Mouse (Mus musculus): ENCODE results near the gene Drg1. TPM values are rescaled to one million over a fixed set of nuclear protein-coding genes. Genes with fewer than 3 reads are reported as not detected.
"Not testable (repeated sequence)": the region's sequence is repeated elsewhere in the genome, so short reads cannot be mapped to it uniquely, and the experiment has no call there.

Gene Drg1
- polyA plus RNA-seq, 1 experiment from 2014 or later = 159 TPM

DNA sequence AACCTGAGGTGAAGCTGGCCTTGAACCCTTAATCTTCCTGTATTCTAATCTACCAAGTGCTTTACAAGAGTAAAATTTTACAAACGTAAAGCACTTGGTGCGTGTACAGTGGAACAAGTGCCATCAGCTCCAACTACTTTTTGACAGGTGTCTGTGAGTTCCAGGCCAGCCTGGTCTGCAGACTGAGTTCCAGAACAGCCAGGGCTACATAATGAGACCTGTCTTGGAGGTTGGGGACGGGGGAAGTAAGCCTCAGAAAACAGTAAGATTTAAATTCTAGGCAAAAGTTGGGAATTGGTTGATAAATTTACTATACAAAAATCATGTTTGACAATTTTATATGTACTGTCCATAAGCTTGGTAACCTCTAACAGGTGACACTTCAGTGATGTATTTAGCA is 61.0 kb downstream of the Drg1 start:
- Histone ChIP-seq H3K27ac (ENCODE audit: poor library complexity, severe bottlenecking) (no peak overlapping the region), H3K27me3 (replicated peaks) (no peaks in the 10 kb centered on the region), H3K9ac (no peak overlapping the region), H3K4me2 (no peak overlapping the region), H3K36me3 (peaks cover 43% of the 10 kb centered on the region), H3K4me3 (no peak overlapping the region), H3K9me3 (replicated peaks) (no peaks in the 10 kb centered on the region), H3K4me1 (replicated peaks) (0 out of 2 replicates have a peak, but pooled peaks cover 9% of the 10 kb centered on the region)
- 86% methylated on average over 3 of the region's 3 CpGs for WGBS
- no peak for ATAC-seq (ENCODE audit: insufficient number of reproducible peaks, low FRiP score)

GRCm38 (mm10) chr11:3203771-3204170 is 62.4 kb downstream of the Drg1 start:
- ATAC-seq (ENCODE audit: insufficient number of reproducible peaks, low FRiP score) = no peak
- Histone ChIP-seq H3K27me3 (replicated peaks) (no peaks in the 10 kb centered on the region), H3K4me3 (no peak overlapping the region), H3K27ac (ENCODE audit: poor library complexity, severe bottlenecking) (no peak overlapping the region), H3K9ac (no peak overlapping the region), H3K36me3 (peaks cover 36% of the 10 kb centered on the region), H3K4me1 (replicated peaks) (0 out of 2 replicates have a peak, but pooled peaks cover 9% of the 10 kb centered on the region), H3K4me2 (peak overlapping the region; percentile 22; the same call in 1 of the 2 replicates), H3K9me3 (replicated peaks) (no peaks in the 10 kb centered on the region)
- 64% methylated on average over 2 of the region's 2 CpGs for WGBS

DNA sequence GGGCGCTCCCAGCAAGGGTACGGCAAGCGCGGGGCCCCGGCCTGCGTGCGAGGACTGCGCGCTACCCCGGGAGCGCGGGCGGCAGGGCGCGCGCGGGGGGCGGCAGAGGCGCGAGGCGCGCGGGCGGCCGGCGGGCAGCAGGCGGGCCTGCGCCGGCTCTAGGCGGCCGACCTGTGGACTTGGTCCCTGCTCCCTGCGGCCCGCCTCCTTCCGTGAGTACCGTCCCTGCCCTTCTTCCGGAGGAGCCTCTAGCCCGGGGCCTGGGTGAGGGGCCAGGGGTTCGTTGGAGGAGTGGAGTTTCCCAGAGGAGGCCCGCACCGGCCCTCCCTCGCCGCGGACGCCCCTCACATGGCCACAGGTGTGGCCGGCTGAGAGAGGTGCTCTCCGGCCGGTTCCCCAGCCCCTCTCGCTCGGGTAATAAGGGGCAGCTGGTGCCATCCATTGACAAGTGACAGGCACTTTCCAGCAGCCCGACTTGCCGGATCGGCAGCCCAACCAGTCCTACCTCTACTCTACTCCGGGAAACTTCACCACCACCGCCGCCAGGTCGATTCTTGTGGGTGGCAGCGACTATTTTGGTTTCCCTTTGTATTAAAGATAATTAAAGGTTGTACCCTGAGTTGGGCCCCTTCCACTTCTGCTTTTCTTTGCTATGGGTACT is 63.3 kb downstream of the Drg1 start:
- peaks cover 28% of the 10 kb centered on the region for H3K36me3 ChIP-seq
- peak overlapping the region; percentile 50 for H3K4me3 ChIP-seq
- WGBS = 7% methylated on average over 57 of the region's 57 CpGs
- peak overlapping the region; percentile 50 for H3K4me2 ChIP-seq
- H3K27me3 ChIP-seq (replicated peaks) = no peaks in the 10 kb centered on the region
- peak overlapping the region; percentile 46 for H3K27ac ChIP-seq (ENCODE audit: poor library complexity, severe bottlenecking)
- H3K4me1 ChIP-seq (replicated peaks) = 0 out of 2 replicates have a peak, but pooled peaks cover 9% of the 10 kb centered on the region
- ATAC-seq (ENCODE audit: insufficient number of reproducible peaks, low FRiP score) = peak; percentile 44
- H3K9me3 ChIP-seq (replicated peaks) = no peaks in the 10 kb centered on the region
- H3K9ac ChIP-seq = peak overlapping the region; percentile 63

GRCm38 (mm10) chr11:3202231-3202701 is 63.9 kb downstream of the Drg1 start, which contains the start of gene Eif4enif1:
Gene Eif4enif1, plus strand, starts transcription at chr11:3202392.
- peak; percentile 82 for ATAC-seq (ENCODE audit: insufficient number of reproducible peaks, low FRiP score)
- no peaks in the 10 kb centered on the region for H3K9me3 ChIP-seq (replicated peaks)
- under 1% methylated on average over 40 of the region's 57 CpGs for WGBS

DNA sequence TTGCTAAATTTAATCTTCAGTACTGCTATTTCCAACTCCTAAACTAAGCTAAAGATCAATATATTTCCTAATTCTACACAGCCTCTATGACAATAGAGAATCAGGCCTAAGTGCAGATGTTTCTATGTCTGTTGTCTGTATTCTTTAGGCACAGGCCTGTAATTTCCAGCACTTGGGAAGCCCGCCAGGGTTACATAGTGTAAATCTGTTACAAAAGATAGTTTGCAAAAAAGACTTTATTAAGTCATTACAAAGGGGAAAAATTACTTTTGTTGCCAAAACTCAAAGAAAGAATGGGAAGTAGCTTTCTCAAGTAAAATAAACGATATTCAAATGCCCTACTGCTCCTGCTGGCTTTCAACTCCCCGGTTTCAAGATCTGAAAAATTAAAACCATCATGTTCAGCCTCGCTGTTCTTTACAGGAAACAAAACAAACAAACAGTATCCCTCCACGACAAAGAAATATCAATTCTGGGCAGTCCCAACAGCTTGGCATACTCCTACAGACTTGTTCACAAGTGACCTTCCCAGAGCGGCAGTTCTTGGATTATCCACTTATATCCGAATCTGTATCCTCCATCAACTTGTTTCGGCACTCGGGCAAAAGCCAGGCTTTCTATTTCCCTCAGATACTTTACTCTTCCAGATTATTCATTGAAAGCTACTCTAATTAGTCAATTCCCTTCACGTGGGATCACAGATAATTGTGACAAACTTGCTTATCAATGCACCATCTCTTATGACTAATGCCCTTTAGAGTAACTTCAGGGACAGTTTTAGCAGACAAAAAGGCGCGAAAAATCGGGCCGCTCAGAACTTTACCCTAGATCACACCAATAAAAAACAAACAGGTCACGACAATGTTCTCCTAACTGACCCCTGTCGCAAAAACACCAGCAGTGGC is 64.6 kb downstream of the Drg1 start:
- no peaks in the 10 kb centered on the region for H3K9me3 ChIP-seq (replicated peaks)
- no peak for ATAC-seq (ENCODE audit: insufficient number of reproducible peaks, low FRiP score)
- H3K4me1 ChIP-seq (replicated peaks) = 0 out of 2 replicates have a peak, but pooled peaks cover 9% of the 10 kb centered on the region
- 9% methylated on average over 16 of the region's 16 CpGs for WGBS
- peak overlapping the region; percentile 28; the same call in 1 of the 2 replicates for H3K9ac ChIP-seq
- peak overlapping the region; percentile 34 for H3K4me2 ChIP-seq
- H3K36me3 ChIP-seq = peaks cover 17% of the 10 kb centered on the region
- H3K27ac ChIP-seq (ENCODE audit: poor library complexity, severe bottlenecking) = peak overlapping the region; percentile 46; the same call in 1 of the 2 replicates
- peak overlapping the region; percentile 50 for H3K4me3 ChIP-seq
- H3K27me3 ChIP-seq (replicated peaks) = no peaks in the 10 kb centered on the region

More at GRCm38 (mm10) chr11:3202231-3202701, 63.9 kb downstream of the Drg1 start, which contains the start of gene Eif4enif1:
- H3K4me2 ChIP-seq = peak within 1 kb of the TSS; percentile 50
- H3K27me3 ChIP-seq (replicated peaks) = no peaks in the 10 kb centered on the region
- peak within 1 kb of the TSS; percentile 46 for H3K27ac ChIP-seq (ENCODE audit: poor library complexity, severe bottlenecking)
- peaks cover 24% of the 10 kb centered on the region for H3K36me3 ChIP-seq
- H3K4me1 ChIP-seq (replicated peaks) = 0 out of 2 replicates have a peak, but pooled peaks cover 9% of the 10 kb centered on the region
- H3K4me3 ChIP-seq = peak within 1 kb of the TSS; percentile 50
- H3K9ac ChIP-seq = peak within 1 kb of the TSS; percentile 63

GRCm38 (mm10) chr11:3200636-3201035 is 65.6 kb downstream of the Drg1 start:
- H3K4me3 ChIP-seq; H3K27ac ChIP-seq (ENCODE audit: poor library complexity, severe bottlenecking); H3K4me2 ChIP-seq; H3K27me3 ChIP-seq (replicated peaks); H3K36me3 ChIP-seq; H3K4me1 ChIP-seq (replicated peaks); ATAC-seq (ENCODE audit: insufficient number of reproducible peaks, low FRiP score); H3K9me3 ChIP-seq (replicated peaks); H3K9ac ChIP-seq: not testable (repeated sequence)
- WGBS = 87% methylated on average over 6 of the region's 7 CpGs

GRCm38 (mm10) chr11:3193363-3193762 is 72.9 kb downstream of the Drg1 start, which contains the start of gene Sfi1:
Gene Sfi1, minus strand, starts transcription at chr11:3193463.
- no peaks in the 10 kb centered on the region for H3K36me3 ChIP-seq
- WGBS = 81% methylated on average over 25 of the region's 25 CpGs
- H3K27me3 ChIP-seq (replicated peaks) = no peaks in the 10 kb centered on the region
- no peaks in the 10 kb centered on the region for H3K4me1 ChIP-seq (replicated peaks)
- H3K4me3 ChIP-seq = no peak within 1 kb of the TSS
- H3K9me3 ChIP-seq (replicated peaks) = no peaks in the 10 kb centered on the region
- no peak within 1 kb of the TSS for H3K4me2 ChIP-seq
- H3K9ac ChIP-seq = no peak within 1 kb of the TSS
- no peak for ATAC-seq (ENCODE audit: insufficient number of reproducible peaks, low FRiP score)
- H3K27ac ChIP-seq (ENCODE audit: poor library complexity, severe bottlenecking) = no peak within 1 kb of the TSS

DNA sequence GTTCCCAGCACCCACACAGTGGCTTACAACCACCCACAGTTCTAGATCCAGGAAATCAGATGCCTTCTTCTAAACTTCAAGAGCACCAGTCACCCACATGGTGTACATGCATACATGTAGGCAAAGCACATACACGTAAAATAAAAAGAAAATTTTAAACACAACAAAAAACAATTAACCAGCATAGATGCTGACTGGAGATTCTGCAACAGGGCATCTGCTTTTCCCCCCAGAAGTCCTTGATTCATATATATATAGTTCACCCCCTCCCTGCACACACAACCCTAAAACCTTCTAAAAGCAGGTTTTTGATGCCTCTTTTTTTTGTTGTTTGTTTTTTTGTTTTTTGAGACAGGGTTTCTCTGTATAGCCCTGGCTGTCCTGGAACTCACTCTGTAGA is 83.5 kb downstream of the Drg1 start:
- H3K4me3 ChIP-seq; H3K9ac ChIP-seq; H3K4me2 ChIP-seq; H3K27me3 ChIP-seq (replicated peaks); ATAC-seq (ENCODE audit: insufficient number of reproducible peaks, low FRiP score); H3K4me1 ChIP-seq (replicated peaks); H3K27ac ChIP-seq (ENCODE audit: poor library complexity, severe bottlenecking); H3K36me3 ChIP-seq: not testable (repeated sequence)
- WGBS = 73% methylated on average over 1 of the region's 1 CpGs
- peaks cover 11% of the 10 kb centered on the region for H3K9me3 ChIP-seq (replicated peaks)

GRCm38 (mm10) chr11:3181971-3182370 is 84.2 kb downstream of the Drg1 start:
- H3K9me3 ChIP-seq (replicated peaks) = peaks cover 11% of the 10 kb centered on the region
- H3K9ac ChIP-seq; H3K4me1 ChIP-seq (replicated peaks); H3K27ac ChIP-seq (ENCODE audit: poor library complexity, severe bottlenecking); H3K4me3 ChIP-seq; H3K27me3 ChIP-seq (replicated peaks); ATAC-seq (ENCODE audit: insufficient number of reproducible peaks, low FRiP score); H3K4me2 ChIP-seq: not testable (repeated sequence)
- WGBS = 57% methylated on average over 1 of the region's 1 CpGs
- H3K36me3 ChIP-seq = peaks cover 10% of the 10 kb centered on the region

GRCm38 (mm10) chr11:3181250-3181649 is 85.0 kb downstream of the Drg1 start:
- not testable (repeated sequence) for H3K27ac ChIP-seq (ENCODE audit: poor library complexity, severe bottlenecking); H3K27me3 ChIP-seq (replicated peaks); H3K9ac ChIP-seq; H3K4me3 ChIP-seq; H3K4me1 ChIP-seq (replicated peaks); ATAC-seq (ENCODE audit: insufficient number of reproducible peaks, low FRiP score); H3K4me2 ChIP-seq
- peaks cover 10% of the 10 kb centered on the region for H3K36me3 ChIP-seq
- H3K9me3 ChIP-seq (replicated peaks) = peaks cover 11% of the 10 kb centered on the region
- 48% methylated on average over 4 of the region's 4 CpGs for WGBS

Measured in heart, embryonic 12.5 days (tissue).